Mouse (Mus musculus) olfactory bulb, adult 2 months (tissue): ENCODE data around the gene Mknk1. TPM values are rescaled to one million over a fixed set of nuclear protein-coding genes. Genes with fewer than 3 reads are reported as not detected.

Source experiments
- H3K27ac ChIP-seq: fragments of 200-500 bp; 2 replicates; pipeline ENCODE4 v1.5.1; 2012; ENCODE audit warnings: low read depth, low read length; ENCODE audit not compliant: insufficient read depth
- H3K4me1 ChIP-seq: fragments of 200-500 bp; 2 replicates; pipeline ENCODE4 v1.6.1; 2012; ENCODE audit warnings: low read length; ENCODE audit not compliant: control insufficient read depth, insufficient read depth
- H3K4me3 ChIP-seq: fragments of 200-500 bp; 2 replicates; pipeline ENCODE4 v1.5.1; 2012; ENCODE audit warnings: mild to moderate bottlenecking, low read depth, low read length, moderate library complexity; ENCODE audit not compliant: insufficient read depth
- CTCF ChIP-seq: fragments of 200-500 bp; IDR thresholded peaks from 2 replicates; pipeline ENCODE4 v1.5.1; 2012; ENCODE audit warnings: low read depth, mild to moderate bottlenecking, low read length, moderate library complexity; ENCODE audit not compliant: insufficient read depth
- POLR2A ChIP-seq: fragments of 200-500 bp; IDR thresholded peaks from 2 replicates; pipeline ENCODE4 v1.6.1; 2012; ENCODE audit warnings: mild to moderate bottlenecking, low read depth, low read length, moderate library complexity; ENCODE audit not compliant: insufficient read depth
- WGBS: fragments of 180-500 bp; shearing (Covaris S2); methylation state at CpG from one replicate; pipeline ENCODE4 v1.1.7; 2018; 5-methylcytosine and 5-hydroxymethylcytosine counted together
- polyA plus RNA-seq: library from polyadenylated mRNA; stranded (reverse); fragments of >200 nt; gene quantifications from 2 replicates; pipeline ENCODE4 v1.2.4, GENCODE M21; 2012; ENCODE audit warnings: low replicate concordance; ENCODE audit not compliant: missing spikeins, insufficient read depth, insufficient read length

Mknk1 gene
- polyA plus RNA-seq, 1 experiment = not detected

GRCm38 (mm10) chr4:115894281-115894680 lies 55.3 kb downstream of the Mknk1 start:
- no peak for TF ChIP-seq POLR2A
- H3K4me3 ChIP-seq = no peak overlapping the region
- 33% methylated on average over 3 of the region's 3 CpGs for WGBS
- no peak overlapping the region for H3K27ac ChIP-seq
- H3K4me1 ChIP-seq = peaks cover 16% of the 10 kb centered on the region

- H3K4me3 ChIP-seq = peak overlapping the region; percentile 28
- 2% methylated on average over 56 of the region's 56 CpGs for WGBS
- TF ChIP-seq CTCF (no peak), POLR2A (no peak)
These were observed 59.1 kb downstream of the Mknk1 start for GRCm38 (mm10) chr4:115897901-115898631.

GRCm38 (mm10) chr4:115902816-115903215 lies 63.8 kb downstream of the Mknk1 start:
- 23% methylated on average over 5 of the region's 5 CpGs for WGBS
- TF ChIP-seq CTCF (no peak), POLR2A (no peak)
- no peak overlapping the region for H3K27ac ChIP-seq
- H3K4me3 ChIP-seq = no peak overlapping the region
- H3K4me1 ChIP-seq = peaks cover 6% of the 10 kb centered on the region

More at GRCm38 (mm10) chr4:115897901-115898631, 59.1 kb downstream of the Mknk1 start:
- Histone ChIP-seq H3K4me1 (peaks cover 8% of the 10 kb centered on the region), H3K27ac (no peak overlapping the region)

GRCm38 (mm10) chr4:115904375-115904774 lies 65.4 kb downstream of the Mknk1 start:
- TF ChIP-seq CTCF = no peak
- TF ChIP-seq POLR2A = no peak
- no peak overlapping the region for H3K27ac ChIP-seq
- H3K4me3 ChIP-seq = no peak overlapping the region
- WGBS = 47% methylated on average over 12 of the region's 12 CpGs
- peaks cover 4% of the 10 kb centered on the region for H3K4me1 ChIP-seq

- Histone ChIP-seq H3K4me3 (no peak overlapping the region), H3K27ac (no peak overlapping the region), H3K4me1 (peaks cover 4% of the 10 kb centered on the region)
- no peak for TF ChIP-seq POLR2A
- no peak for TF ChIP-seq CTCF
- WGBS = 48% methylated on average over 7 of the region's 7 CpGs
These were observed 66.7 kb downstream of the Mknk1 start for GRCm38 (mm10) chr4:115905701-115906100.

GRCm38 (mm10) chr4:115906791-115907190 lies 67.8 kb downstream of the Mknk1 start:
- H3K27ac ChIP-seq = no peak overlapping the region
- H3K4me1 ChIP-seq = peaks cover 4% of the 10 kb centered on the region
- H3K4me3 ChIP-seq = no peak overlapping the region
- TF ChIP-seq POLR2A = no peak
- TF ChIP-seq CTCF = no peak
- 89% methylated on average over 3 of the region's 3 CpGs for WGBS

GRCm38 (mm10) chr4:115907994-115908393 lies 69.0 kb downstream of the Mknk1 start:
- 79% methylated on average over 1 of the region's 1 CpGs for WGBS
- TF ChIP-seq CTCF (no peak), POLR2A (no peak)
- Histone ChIP-seq H3K27ac (no peak overlapping the region), H3K4me1 (peaks cover 4% of the 10 kb centered on the region), H3K4me3 (no peak overlapping the region)

GRCm38 (mm10) chr4:115908641-115909040 lies 69.6 kb downstream of the Mknk1 start:
- Histone ChIP-seq H3K4me3 (no peak overlapping the region), H3K27ac (no peak overlapping the region), H3K4me1 (peaks cover 4% of the 10 kb centered on the region)
- TF ChIP-seq CTCF (no peak), POLR2A (no peak)
- 21% methylated on average over 7 of the region's 7 CpGs for WGBS

- Histone ChIP-seq H3K4me3 (no peak overlapping the region), H3K27ac (no peak overlapping the region), H3K4me1 (peaks cover 4% of the 10 kb centered on the region)
- TF ChIP-seq CTCF (no peak), POLR2A (no peak)
- WGBS = 24% methylated on average over 4 of the region's 4 CpGs
These were observed 72.6 kb downstream of the Mknk1 start for GRCm38 (mm10) chr4:115911586-115911985.
